Mouse (Mus musculus) small intestine, adult 2 months (tissue): ENCODE results near the gene Fgf13. TPM values are rescaled to one million over a fixed set of nuclear protein-coding genes. Genes with fewer than 3 reads are reported as not detected.

ENCODE experiments used
- H3K27ac ChIP-seq: fragments of 200-500 bp; 2 replicates; pipeline ENCODE4 v1.5.1; 2012; ENCODE audit warnings: low read depth, low read length, control low read depth, inconsistent platforms; ENCODE audit not compliant: insufficient read depth
- H3K27me3 ChIP-seq: fragments of 200-500 bp; 2 replicates; pipeline ENCODE4 v1.6.1; 2012; ENCODE audit warnings: mild to moderate bottlenecking, moderate library complexity, low read length, inconsistent platforms; ENCODE audit not compliant: control insufficient read depth, insufficient read depth
- H3K36me3 ChIP-seq: fragments of 200-500 bp; 2 replicates; pipeline ENCODE4 v1.6.1; 2012; ENCODE audit warnings: mild to moderate bottlenecking, low read length, control low read depth, inconsistent platforms; ENCODE audit not compliant: control insufficient read depth, insufficient read depth
- H3K4me1 ChIP-seq: fragments of 200-500 bp; 2 replicates; pipeline ENCODE4 v1.6.1; 2012; ENCODE audit warnings: low read length, inconsistent platforms, mixed read lengths; ENCODE audit not compliant: control insufficient read depth, insufficient read depth, insufficient read length
- H3K4me3 ChIP-seq: fragments of 200-500 bp; 2 replicates; pipeline ENCODE4 v1.5.1; 2012; ENCODE audit warnings: low read depth, mild to moderate bottlenecking, control low read depth, inconsistent platforms, low read length, moderate library complexity
- CTCF ChIP-seq: fragments of 200-500 bp; IDR thresholded peaks from 2 replicates; pipeline ENCODE4 v1.5.1; 2012; ENCODE audit warnings: low read depth, mild to moderate bottlenecking, control low read depth, inconsistent platforms, low read length, moderate library complexity, mixed read lengths; ENCODE audit not compliant: insufficient replicate concordance, insufficient read length; ENCODE audit errors: extremely low read depth
- POLR2A ChIP-seq: fragments of 200-500 bp; IDR thresholded peaks from 2 replicates; pipeline ENCODE4 v1.6.1; 2012; ENCODE audit warnings: low read depth, mild to moderate bottlenecking, control low read depth, inconsistent platforms, low read length, moderate library complexity
- WGBS: fragments of 180-500 bp; shearing (Covaris S2); methylation state at CpG from one replicate; pipeline ENCODE4 v1.1.7; 2018; 5-methylcytosine and 5-hydroxymethylcytosine counted together
- polyA plus RNA-seq: library from polyadenylated mRNA; depleted of rRNA; stranded (reverse); fragments of >200 nt; gene quantifications from 2 replicates; pipeline ENCODE4 v1.2.3, GENCODE M21; 2012

The Fgf13 gene
- polyA plus RNA-seq, 1 experiment, result 0.87 TPM

- Histone ChIP-seq H3K36me3 (no peaks in the 10 kb centered on the region), H3K4me1 (no peaks in the 10 kb centered on the region), H3K4me3 (no peak overlapping the region), H3K27me3 (no peaks in the 10 kb centered on the region), H3K27ac (no peak overlapping the region)
- TF ChIP-seq CTCF, result no peak
- TF ChIP-seq POLR2A, result no peak
Measured at GRCm38 (mm10) chrX:59251576-59251975, 316.3 kb downstream of the Fgf13 start.

- no peak for TF ChIP-seq CTCF
- TF ChIP-seq POLR2A, result no peak
- Histone ChIP-seq H3K27ac (no peak overlapping the region), H3K4me3 (no peak overlapping the region), H3K36me3 (no peaks in the 10 kb centered on the region), H3K27me3 (no peaks in the 10 kb centered on the region), H3K4me1 (no peaks in the 10 kb centered on the region)
- WGBS, result 68% methylated on average over 3 of the region's 3 CpGs
Measured at GRCm38 (mm10) chrX:59243752-59244151, 324.1 kb downstream of the Fgf13 start.

DNA sequence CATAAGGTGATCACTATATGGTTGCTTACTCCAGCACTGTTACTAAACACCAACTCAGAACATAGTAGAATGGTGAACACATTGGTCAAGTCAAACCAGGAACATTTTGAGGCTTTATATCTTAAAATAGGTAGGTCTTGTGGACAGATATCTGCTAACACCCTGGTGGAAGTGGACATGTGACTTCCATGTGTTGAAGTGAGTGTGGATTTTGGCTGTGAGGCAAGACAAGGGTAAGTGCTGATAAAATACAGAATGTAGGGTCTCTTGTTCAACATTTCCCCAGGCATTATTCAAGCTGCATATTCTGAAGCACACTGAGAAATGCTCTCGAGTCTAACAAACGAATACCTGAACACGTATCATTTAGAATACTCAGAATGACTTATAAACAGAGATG lies 324.7 kb downstream of the Fgf13 start:
- Histone ChIP-seq H3K4me1 (no peaks in the 10 kb centered on the region), H3K4me3 (no peak overlapping the region), H3K27ac (no peak overlapping the region), H3K36me3 (no peaks in the 10 kb centered on the region), H3K27me3 (no peaks in the 10 kb centered on the region)
- TF ChIP-seq POLR2A (no peak), CTCF (no peak)
- WGBS, result 81% methylated on average over 3 of the region's 3 CpGs

DNA sequence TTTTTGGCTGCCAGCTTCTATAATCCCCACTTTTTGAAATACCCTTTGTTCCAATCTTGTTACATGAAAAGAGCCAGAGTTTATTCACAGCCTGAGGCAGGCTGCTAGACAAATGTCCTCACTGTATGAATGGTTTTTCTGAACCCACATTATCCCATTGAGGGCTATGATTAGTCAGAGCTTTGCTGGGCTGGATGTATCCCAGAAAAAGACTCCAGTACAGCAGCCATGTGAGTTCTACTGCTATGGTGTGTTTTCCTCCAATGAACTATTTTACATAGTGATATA lies 326.5 kb downstream of the Fgf13 start:
- Histone ChIP-seq H3K4me3 (no peak overlapping the region), H3K36me3 (no peaks in the 10 kb centered on the region), H3K27me3 (no peaks in the 10 kb centered on the region), H3K4me1 (no peaks in the 10 kb centered on the region), H3K27ac (no peak overlapping the region)
- TF ChIP-seq POLR2A, result no peak

- H3K4me3 ChIP-seq, result no peak overlapping the region
- H3K27ac ChIP-seq, result no peak overlapping the region
- H3K4me1 ChIP-seq, result no peaks in the 10 kb centered on the region
- no peak for TF ChIP-seq CTCF
- TF ChIP-seq POLR2A, result no peak
- no peaks in the 10 kb centered on the region for H3K36me3 ChIP-seq
- WGBS, result 42% methylated on average over 2 of the region's 2 CpGs
- no peaks in the 10 kb centered on the region for H3K27me3 ChIP-seq
Measured at GRCm38 (mm10) chrX:59240683-59241459, 327.0 kb downstream of the Fgf13 start.

GRCm38 (mm10) chrX:59220675-59221074 lies 347.2 kb downstream of the Fgf13 start:
- Histone ChIP-seq H3K4me1 (no peaks in the 10 kb centered on the region), H3K36me3 (no peaks in the 10 kb centered on the region), H3K27ac (no peak overlapping the region), H3K4me3 (no peak overlapping the region), H3K27me3 (no peaks in the 10 kb centered on the region)
- 41% methylated on average over 3 of the region's 3 CpGs for WGBS
- TF ChIP-seq CTCF (no peak), POLR2A (no peak)

DNA sequence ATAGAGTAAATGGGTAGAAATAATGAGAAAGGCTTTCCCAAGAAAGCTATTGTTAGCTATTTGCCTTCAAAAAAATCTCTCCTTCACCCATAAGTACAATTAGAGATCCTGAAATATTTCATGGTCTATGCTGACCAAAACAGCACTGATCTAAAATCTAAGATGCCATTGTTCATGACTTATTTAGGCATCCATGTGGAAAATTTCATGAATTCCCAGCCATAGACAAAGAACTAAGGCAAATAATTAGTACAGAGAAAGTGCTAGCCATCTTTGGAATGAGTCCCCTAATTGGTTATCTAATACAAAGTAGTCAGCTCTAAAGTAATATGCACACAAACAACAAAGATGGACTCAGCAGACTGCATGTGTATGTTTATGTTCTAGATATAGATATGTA lies 366.7 kb downstream of the Fgf13 start:
- no peaks in the 10 kb centered on the region for H3K4me1 ChIP-seq
- no peaks in the 10 kb centered on the region for H3K36me3 ChIP-seq
- TF ChIP-seq CTCF (no peak), POLR2A (no peak)
- H3K4me3 ChIP-seq, result no peak overlapping the region
- no peaks in the 10 kb centered on the region for H3K27me3 ChIP-seq
- H3K27ac ChIP-seq, result no peak overlapping the region

DNA sequence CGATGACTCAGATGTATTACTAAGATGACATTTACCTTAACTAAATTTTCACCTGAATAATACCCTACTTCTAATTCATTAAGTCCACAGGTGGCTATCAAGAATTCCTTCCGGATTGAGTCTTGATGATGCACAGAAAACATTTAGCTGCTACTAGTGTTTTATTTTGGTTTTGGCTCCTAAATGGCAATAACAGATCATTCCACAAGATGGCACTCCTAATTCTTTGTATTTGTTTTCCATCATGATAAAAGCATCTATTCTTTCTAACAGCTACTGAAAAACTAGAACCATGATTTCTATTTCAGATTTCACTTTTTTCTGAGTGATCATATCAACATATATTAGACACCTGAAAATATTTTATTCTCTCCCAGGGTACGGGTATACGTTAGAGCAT lies 373.7 kb downstream of the Fgf13 start:
- Histone ChIP-seq H3K27me3 (no peaks in the 10 kb centered on the region), H3K4me1 (no peaks in the 10 kb centered on the region), H3K36me3 (no peaks in the 10 kb centered on the region), H3K4me3 (no peak overlapping the region), H3K27ac (no peak overlapping the region)
- WGBS, result 73% methylated on average over 4 of the region's 4 CpGs
- TF ChIP-seq POLR2A, result no peak
- TF ChIP-seq CTCF, result no peak
